In genomic region chr3:89672573-89673317, GRCm38 (mm10) we compare ENCODE assay signal across 20 mouse cellular contexts. TPM values are rescaled to one million over a fixed set of nuclear protein-coding genes. Genes with fewer than 3 reads are reported as not detected.
DNase-seq lines count a peak whose midpoint lies in the region; ATAC-seq and TF ChIP-seq lines count a peak whose summit lies in the region.
"Had no signal": no experiment of that assay in that cellular context is flagged by ENCODE, and none has a peak within 500 bp of the region (broad histone marks: within the 10 kb centered on the region; RNA-seq: fewer than 3 reads in every experiment).

No protein-coding gene starts in this region.

- peaks cover 0 to 7% of the 10 kb centered on the region in 2 experiments; a peak in 2 of 4 replicates for H3K4me1 ChIP-seq in CH12.LX (ENCODE audit: control insufficient read depth in 1 of 2, insufficient read depth in 2 of 2)
- no peaks in the 10 kb centered on the region; the same call in 1 of the 2 replicates for H3K4me1 ChIP-seq in thymus, adult 2 months (replicated peaks; ENCODE audit: control insufficient read depth, insufficient read depth, low read length)
- no peaks in the 10 kb centered on the region for H3K4me1 ChIP-seq in intestine, embryonic 16.5 days (ENCODE audit: control insufficient read depth, insufficient read depth, low read length)

- H3K27me3 ChIP-seq in CH12.LX (replicated peaks), result peaks cover 2% of the 10 kb centered on the region
- H3K27me3 ChIP-seq in thymus, adult 2 months (ENCODE audit: control insufficient read depth, insufficient read depth, low read length), result no peaks in the 10 kb centered on the region
- H3K27me3 ChIP-seq in intestine, embryonic 16.5 days (replicated peaks; ENCODE audit: control insufficient read depth, insufficient read depth, low read length), result no peaks in the 10 kb centered on the region
- H3K27me3 ChIP-seq: neural tube, embryonic 15.5 days had no signal

- peak; percentile 72 for ATAC-seq in granulocyte monocyte progenitor cell, adult 5-6 weeks (replicated peaks; ENCODE audit: poor library complexity, severe bottlenecking)
- ATAC-seq in intestine, embryonic 16.5 days, result no peak

- TF ChIP-seq RAD21 in CH12.LX (IDR thresholded peaks at IDR 0.05; ENCODE audit: low read depth, low read length), result no peak

- no peaks in the 10 kb centered on the region for H3K36me3 ChIP-seq in CH12.LX (replicated peaks in 1 of 2; ENCODE audit: control insufficient read depth in 1 of 2, insufficient read depth in 1 of 2, low read length in 1 of 2)
- H3K36me3 ChIP-seq in thymus, adult 2 months (ENCODE audit: control insufficient read depth, insufficient read depth, low read length), result no peaks in the 10 kb centered on the region
- H3K36me3 ChIP-seq in intestine, embryonic 16.5 days (ENCODE audit: control insufficient read depth, insufficient read depth, low read length), result no peaks in the 10 kb centered on the region
- H3K36me3 ChIP-seq: forebrain, embryonic 10.5 days; neural tube, embryonic 15.5 days had no signal

- no peaks in the 10 kb centered on the region for H3K79me2 ChIP-seq in CH12.LX (replicated peaks; ENCODE audit: control insufficient read depth, extremely low read depth, insufficient read depth, poor library complexity, severe bottlenecking)

- no peak for TF ChIP-seq EP300 in CH12.LX (IDR thresholded peaks at IDR 0.05; ENCODE audit: low read length)

- in situ Hi-C loops in CH12.LX (cut with MboI; ENCODE audit: low pct_ligation_motif_present, low pct_unique_long_range_greater_than_20kb, low sequenced_read_pairs), result no loop called here

- dilution Hi-C loops in CH12.LX (cut with MboI; ENCODE audit: extremely low pct_ligation_motif_present, extremely low pct_unique_long_range_greater_than_20kb, low sequenced_read_pairs), result no loop called here

- no peaks in the 10 kb centered on the region for H3K9me3 ChIP-seq in CH12.LX (replicated peaks; ENCODE audit: low read length)
- H3K9me3 ChIP-seq in intestine, embryonic 16.5 days (ENCODE audit: control insufficient read depth, low read length), result no peaks in the 10 kb centered on the region
- H3K9me3 ChIP-seq: forebrain, embryonic 10.5 days; neural tube, embryonic 15.5 days had no signal

- TF ChIP-seq CTCF in CH12.LX (conservative IDR thresholded peaks at IDR 0.05 in 1 of 2, IDR thresholded peaks at IDR 0.05 in 1 of 2; ENCODE audit: low read depth in 2 of 2, low read length in 2 of 2), result no peak
- no peak for TF ChIP-seq CTCF in thymus, adult 2 months (IDR thresholded peaks at IDR 0.05; ENCODE audit: borderline replicate concordance, control insufficient read depth, extremely low read depth, insufficient read depth, low read length, poor library complexity)

- DNase-seq in A20 (ENCODE audit: low read depth, low spot score) (peak; percentile 50), CH12.LX (ENCODE audit: extremely low read depth) (no peak)
- peak; percentile 44 for DNase-seq in thymus, adult 2 months
- no peak for DNase-seq in kidney, postnatal 36 days
- DNase-seq in left cerebral cortex, postnatal 10 days (ENCODE audit: extremely low spot score in 1 of 2, low spot score in 2 of 2), result no peak
- no peak for DNase-seq in gastrocnemius, adult 18-20 months (ENCODE audit: low spot score)
- DNase-seq: adrenal gland, adult 8-10 months; cerebellum, adult 18-20 months; gastrocnemius, postnatal 10 days; heart, adult 2 months; kidney, adult 18-20 months; kidney, postnatal 14 days; layer of hippocampus, adult 9-11 months; lung, adult 18-20 months had no signal

- 36% methylated on average over 12 of the region's 12 CpGs for WGBS in thymus, adult 2 months
- WGBS in intestine, embryonic 16.5 days, result 75% methylated on average over 12 of the region's 12 CpGs

- no peak for TF ChIP-seq POLR2A in CH12.LX (IDR thresholded peaks at IDR 0.05; ENCODE audit: low read depth, low read length)
- TF ChIP-seq POLR2A in thymus, adult 2 months (IDR thresholded peaks at IDR 0.05; ENCODE audit: control insufficient read depth, extremely low read depth, insufficient read depth, low read length, poor library complexity), result no peak

- no peak overlapping the region for H3K9ac ChIP-seq in CH12.LX (ENCODE audit: insufficient read depth, low read depth)
- H3K9ac ChIP-seq in intestine, embryonic 16.5 days (ENCODE audit: low read depth, low read length), result no peak overlapping the region
- H3K9ac ChIP-seq: hindbrain, embryonic 14.5 days; neural tube, embryonic 15.5 days had no signal

- H3K4me2 ChIP-seq in CH12.LX (ENCODE audit: insufficient read depth, low read depth, poor library complexity, severe bottlenecking), result no peak overlapping the region
- H3K4me2 ChIP-seq in intestine, embryonic 16.5 days (ENCODE audit: low read depth, low read length), result no peak overlapping the region
- H3K4me2 ChIP-seq: hindbrain, embryonic 14.5 days; midbrain, embryonic 11.5 days; neural tube, embryonic 15.5 days had no signal

- H3K4me3 ChIP-seq in CH12.LX (replicated peaks in 1 of 3; ENCODE audit: low read depth in 2 of 3, low read length in 2 of 3, poor library complexity in 1 of 3), result no peak overlapping the region
- H3K4me3 ChIP-seq in thymus, adult 2 months (ENCODE audit: control insufficient read depth, insufficient read depth, low read length), result no peak overlapping the region
- H3K4me3 ChIP-seq in intestine, embryonic 16.5 days (ENCODE audit: low read length), result no peak overlapping the region
- H3K4me3 ChIP-seq: forebrain, embryonic 10.5 days; heart, adult 2 months; neural tube, embryonic 15.5 days had no signal

- no peak overlapping the region for H3K27ac ChIP-seq in CH12.LX (ENCODE audit: insufficient read depth, low read depth)
- H3K27ac ChIP-seq in thymus, adult 2 months (ENCODE audit: control insufficient read depth, insufficient read depth, low read length), result no peak overlapping the region
- no peak overlapping the region for H3K27ac ChIP-seq in intestine, embryonic 16.5 days (ENCODE audit: low read length)
- H3K27ac ChIP-seq: forebrain, embryonic 10.5 days; heart, adult 2 months; hindbrain, embryonic 14.5 days; neural tube, embryonic 15.5 days had no signal

- intact Hi-C loops in left cerebral cortex, postnatal 10 days (cut with DNase I), result no loop called here

TF ChIP-seq in CH12.LX, 34 proteins besides CTCF, POLR2A, EP300 and RAD21:
- TF ChIP-seq ZMIZ1 (IDR thresholded peaks at IDR 0.05; ENCODE audit: low read depth, low read length), result no peak
- 0 out of 2 replicates have a peak, but pooled peaks have one; percentile 18 for TF ChIP-seq ELF1 (IDR thresholded peaks at IDR 0.05; ENCODE audit: low read depth, low read length)

RNA-seq across cellular contexts. Expression of gene Adar, which starts 42.1 kb away (rescaled TPM):
- total RNA-seq in CH12.LX (2012; rRNA removed) (20.4 and 22.7 TPM in 2 replicates), CH12.LX (2014; rRNA removed) (11.5 and 12.5 TPM in 2 replicates)
- polyA plus RNA-seq in CH12.LX (2012; ENCODE audit: insufficient read length, low read depth), result 32.4 and 33.1 TPM in 2 replicates
- total RNA-seq in granulocyte monocyte progenitor cell, adult 5-6 weeks (2014; fragmentation: Nextera tagmentation), result 33.2 and 35.2 TPM in 2 replicates
- 21.1 and 30.4 TPM in 2 replicates for total RNA-seq in granulocyte monocyte progenitor cell, adult 5-6 weeks (2017)
- 70.8 and 71.1 TPM in 2 replicates for polyA plus RNA-seq in thymus, adult 2 months (2012; rRNA removed)
- 8.6 and 10.2 TPM in 2 replicates for polyA plus RNA-seq in intestine, embryonic 16.5 days (2015; fragmentation: Nextera tagmentation; extraction: Ambion mirVana)
- total RNA-seq in left cerebral cortex, postnatal 10 days (2021), result 100 to 1,000 TPM in 1 of 2 experiments, 10 to 100 TPM in 1; 95.8 to 113 TPM
- 1 to 10 TPM; 1.9 to 2.3 TPM for total RNA-seq in gastrocnemius, adult 18-20 months (2021)

Comparison
In these comparisons a context has a peak if more than half of its experiments do, and no peak if none do; other contexts are left out.
1. DNase-seq: peak in A20 (single experiment) and thymus, adult 2 months (single experiment); none in CH12.LX (single experiment), kidney, postnatal 36 days (0 of 2), left cerebral cortex, postnatal 10 days (0 of 2) and gastrocnemius, adult 18-20 months (single experiment).